Mouse (Mus musculus): ENCODE data around the gene Lama1. TPM values are rescaled to one million over a fixed set of nuclear protein-coding genes. Genes with fewer than 3 reads are reported as not detected.

The Lama1 gene
- polyA plus RNA-seq, 2 experiments, result 0.57 to 1.1 TPM

GRCm38 (mm10) chr17:67723175-67724067 is 26.4 kb downstream of the Lama1 start:
- Histone ChIP-seq H3K9me3 (ENCODE audit: control insufficient read depth, low read length) (no peaks in the 10 kb centered on the region), H3K9ac (replicated peaks) (no peak overlapping the region), H3K4me3 (ENCODE audit: insufficient read depth in 1 of 2, low read depth in 2 of 2, low read length in 2 of 2) (no peak overlapping the region), H3K4me2 (ENCODE audit: low read depth) (no peak overlapping the region), H3K27ac (no peak overlapping the region), H3K4me1 (replicated peaks; ENCODE audit: control insufficient read depth in 2 of 2, insufficient read depth in 2 of 2, low read length in 1 of 2) (no peaks in the 10 kb centered on the region; a peak in 1 of 4 replicates), H3K27me3 (ENCODE audit: control insufficient read depth, insufficient read depth, low read length) (no peaks in the 10 kb centered on the region), H3K36me3 (replicated peaks; ENCODE audit: control insufficient read depth, insufficient read depth, low read depth) (no peaks in the 10 kb centered on the region)
- DNase-seq (ENCODE audit: low read depth in 3 of 3, low spot score in 3 of 3) (no peak), ATAC-seq (ENCODE audit: insufficient read depth) (no peak)
- 57% methylated on average over 14 of the region's 14 CpGs for WGBS (ENCODE audit: insufficient replicate concordance)
- no peak for TF ChIP-seq CTCF (IDR thresholded peaks at IDR 0.05; ENCODE audit: low read depth)
- no peak for TF ChIP-seq EP300 (IDR thresholded peaks at IDR 0.05; ENCODE audit: low read depth)

- Histone ChIP-seq H3K9ac (replicated peaks) (no peak overlapping the region), H3K27me3 (ENCODE audit: control insufficient read depth, insufficient read depth, low read length) (no peaks in the 10 kb centered on the region), H3K27ac (no peak overlapping the region), H3K4me2 (ENCODE audit: low read depth) (no peak overlapping the region), H3K4me1 (replicated peaks; ENCODE audit: control insufficient read depth in 2 of 2, insufficient read depth in 2 of 2, low read length in 1 of 2) (peaks cover 0 to 6% of the 10 kb centered on the region in 2 experiments; a peak in 2 of 4 replicates), H3K9me3 (ENCODE audit: control insufficient read depth, low read length) (no peaks in the 10 kb centered on the region), H3K4me3 (ENCODE audit: insufficient read depth in 1 of 2, low read depth in 2 of 2, low read length in 2 of 2) (no peak overlapping the region), H3K36me3 (replicated peaks; ENCODE audit: control insufficient read depth, insufficient read depth, low read depth) (no peaks in the 10 kb centered on the region)
- WGBS (ENCODE audit: insufficient replicate concordance), result 77% methylated on average over 11 of the region's 11 CpGs
- DNase-seq (ENCODE audit: low read depth in 3 of 3, low spot score in 3 of 3), result no peak
- TF ChIP-seq CTCF (IDR thresholded peaks at IDR 0.05; ENCODE audit: low read depth), result no peak
- no peak for TF ChIP-seq EP300 (IDR thresholded peaks at IDR 0.05; ENCODE audit: low read depth)
- no peak for ATAC-seq (ENCODE audit: insufficient read depth)
These were observed 29.5 kb downstream of the Lama1 start for GRCm38 (mm10) chr17:67726601-67727000.

DNA sequence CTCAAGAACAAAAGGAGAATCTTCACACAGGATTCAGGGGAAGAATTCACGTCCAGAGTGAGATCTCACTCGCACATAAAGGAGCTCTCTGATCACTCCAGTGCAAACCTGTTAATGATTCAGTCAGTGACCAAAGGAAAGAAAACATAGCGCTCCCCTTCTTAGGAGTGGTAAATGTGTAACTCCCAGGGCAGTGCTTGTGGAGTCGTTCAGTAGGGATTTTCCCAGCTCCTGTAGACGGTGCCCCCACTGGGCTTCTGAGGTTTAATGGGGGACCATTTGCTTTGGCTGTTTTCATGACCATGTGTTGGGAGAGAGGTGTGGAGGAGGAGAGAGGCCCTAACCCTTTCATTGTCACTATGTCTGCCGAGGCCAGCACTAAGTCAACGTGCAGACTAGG is 31.7 kb downstream of the Lama1 start:
- ATAC-seq (ENCODE audit: insufficient read depth), result no peak
- Histone ChIP-seq H3K9me3 (ENCODE audit: control insufficient read depth, low read length) (no peaks in the 10 kb centered on the region), H3K9ac (replicated peaks) (no peak overlapping the region), H3K36me3 (replicated peaks; ENCODE audit: control insufficient read depth, insufficient read depth, low read depth) (no peaks in the 10 kb centered on the region), H3K27ac (no peak overlapping the region), H3K4me1 (replicated peaks; ENCODE audit: control insufficient read depth in 2 of 2, insufficient read depth in 2 of 2, low read length in 1 of 2) (peaks cover 0 to 12% of the 10 kb centered on the region in 2 experiments; a peak in 2 of 4 replicates), H3K4me3 (ENCODE audit: insufficient read depth in 1 of 2, low read depth in 2 of 2, low read length in 2 of 2) (no peak overlapping the region), H3K27me3 (ENCODE audit: control insufficient read depth, insufficient read depth, low read length) (no peaks in the 10 kb centered on the region), H3K4me2 (ENCODE audit: low read depth) (no peak overlapping the region)
- TF ChIP-seq EP300 (IDR thresholded peaks at IDR 0.05; ENCODE audit: low read depth) (no peak), CTCF (IDR thresholded peaks at IDR 0.05; ENCODE audit: low read depth) (no peak)
- no peak for DNase-seq (ENCODE audit: low read depth in 3 of 3, low spot score in 3 of 3)
- 57% methylated on average over 7 of the region's 7 CpGs for WGBS (ENCODE audit: insufficient replicate concordance)

DNA sequence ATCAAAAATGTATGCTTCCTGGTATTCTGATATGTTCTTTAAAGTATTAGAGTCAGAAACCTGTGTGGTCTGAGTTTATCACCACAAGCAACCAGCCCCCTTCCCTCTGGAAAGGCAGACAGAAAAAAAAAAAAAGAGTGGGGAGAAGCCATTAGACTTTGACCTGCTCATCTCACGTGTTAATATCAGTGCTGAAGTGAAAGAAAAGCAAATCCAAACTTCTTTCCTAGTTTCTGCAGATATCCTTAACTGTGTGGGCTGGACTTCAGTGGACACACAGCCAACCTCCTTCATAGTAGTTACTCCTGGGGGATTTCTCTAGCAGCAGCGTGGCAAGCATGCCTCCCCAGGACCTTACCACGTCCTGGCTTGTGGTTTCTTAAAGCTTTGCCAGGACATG is 34.0 kb downstream of the Lama1 start:
- DNase-seq (ENCODE audit: low read depth in 3 of 3, low spot score in 3 of 3), result no peak
- H3K27ac ChIP-seq, result no peak overlapping the region

GRCm38 (mm10) chr17:67731964-67732363 is 34.9 kb downstream of the Lama1 start:
- ATAC-seq (ENCODE audit: insufficient read depth) (no peak), DNase-seq (ENCODE audit: low read depth in 3 of 3, low spot score in 3 of 3) (no peak)

More for the DNA sequence above, 34.0 kb downstream of the Lama1 start:
- Histone ChIP-seq H3K9ac (replicated peaks) (no peak overlapping the region), H3K4me3 (ENCODE audit: insufficient read depth in 1 of 2, low read depth in 2 of 2, low read length in 2 of 2) (no peak overlapping the region), H3K36me3 (replicated peaks; ENCODE audit: control insufficient read depth, insufficient read depth, low read depth) (no peaks in the 10 kb centered on the region), H3K4me2 (ENCODE audit: low read depth) (no peak overlapping the region), H3K27me3 (ENCODE audit: control insufficient read depth, insufficient read depth, low read length) (no peaks in the 10 kb centered on the region), H3K9me3 (ENCODE audit: control insufficient read depth, low read length) (no peaks in the 10 kb centered on the region), H3K4me1 (replicated peaks; ENCODE audit: control insufficient read depth in 2 of 2, insufficient read depth in 2 of 2, low read length in 1 of 2) (peaks cover 0 to 15% of the 10 kb centered on the region in 2 experiments; a peak in 2 of 4 replicates)
- ATAC-seq (ENCODE audit: insufficient read depth), result no peak
- TF ChIP-seq EP300 (IDR thresholded peaks at IDR 0.05; ENCODE audit: low read depth), result no peak
- 21% methylated on average over 3 of the region's 3 CpGs for WGBS (ENCODE audit: insufficient replicate concordance)

More at GRCm38 (mm10) chr17:67731964-67732363, 34.9 kb downstream of the Lama1 start:
- WGBS (ENCODE audit: insufficient replicate concordance), result 66% methylated on average over 11 of the region's 11 CpGs
- Histone ChIP-seq H3K36me3 (replicated peaks; ENCODE audit: control insufficient read depth, insufficient read depth, low read depth) (no peaks in the 10 kb centered on the region), H3K9ac (replicated peaks) (no peak overlapping the region), H3K4me3 (ENCODE audit: insufficient read depth in 1 of 2, low read depth in 2 of 2, low read length in 2 of 2) (no peak overlapping the region), H3K4me2 (ENCODE audit: low read depth) (no peak overlapping the region), H3K9me3 (ENCODE audit: control insufficient read depth, low read length) (no peaks in the 10 kb centered on the region), H3K27me3 (ENCODE audit: control insufficient read depth, insufficient read depth, low read length) (no peaks in the 10 kb centered on the region), H3K27ac (no peak overlapping the region), H3K4me1 (replicated peaks; ENCODE audit: control insufficient read depth in 2 of 2, insufficient read depth in 2 of 2, low read length in 1 of 2) (peaks cover 0 to 15% of the 10 kb centered on the region in 2 experiments; a peak in 2 of 4 replicates)
- TF ChIP-seq EP300 (IDR thresholded peaks at IDR 0.05; ENCODE audit: low read depth) (no peak), CTCF (IDR thresholded peaks at IDR 0.05; ENCODE audit: low read depth) (no peak)

Measured in liver, embryonic 14.5 days (tissue).